Mouse (Mus musculus): Measurements from ENCODE around the gene Ascc2.
"Not testable (repeated sequence)": the region's sequence is repeated elsewhere in the genome, so short reads cannot be mapped to it uniquely, and the experiment has no call there.

Ascc2 gene

DNA sequence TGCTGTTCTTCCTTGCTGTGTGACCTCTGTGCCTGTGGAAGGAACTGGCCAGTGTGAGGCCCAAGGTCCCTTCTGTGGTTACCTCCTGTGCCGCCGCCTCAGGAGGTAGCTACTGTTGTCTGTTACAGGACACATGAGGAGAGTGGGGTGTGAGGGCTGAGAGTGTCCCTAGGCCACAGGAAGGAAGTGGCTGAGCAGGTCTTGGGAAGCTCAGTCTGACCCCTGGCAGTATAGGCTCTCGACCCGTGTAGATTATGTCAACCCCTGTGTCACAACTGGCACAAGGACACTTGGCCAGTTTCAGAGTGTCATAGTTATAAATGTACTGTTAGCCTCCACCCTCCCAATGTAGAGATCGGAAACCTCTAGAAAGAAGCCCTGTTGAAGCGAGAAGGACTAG is 46.0 kb downstream of the Ascc2 start:
- in situ Hi-C loops (cut with MboI, MseI) = no loop called here

DNA sequence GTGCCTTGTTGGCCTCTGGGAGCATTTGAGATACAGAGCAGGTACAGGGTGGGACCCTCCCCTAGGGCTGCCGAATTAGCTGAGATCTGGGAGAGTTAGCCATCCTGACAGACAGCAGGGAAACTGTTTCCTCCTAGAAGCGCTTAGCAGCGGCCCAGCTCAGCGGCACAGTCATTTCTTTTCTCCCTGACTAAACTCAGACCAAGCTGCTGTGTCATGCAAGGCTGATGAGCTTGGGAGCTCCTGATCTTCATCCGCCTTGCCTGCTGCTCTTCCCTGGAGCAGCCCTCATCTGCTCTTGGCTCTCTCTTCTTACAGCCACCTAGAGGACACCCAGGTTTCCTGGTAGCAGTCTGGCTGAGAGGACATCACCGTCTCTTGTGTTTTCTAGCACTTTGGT is 46.6 kb downstream of the Ascc2 start:
- in situ Hi-C loops (cut with MboI, MseI) = no loop called here

DNA sequence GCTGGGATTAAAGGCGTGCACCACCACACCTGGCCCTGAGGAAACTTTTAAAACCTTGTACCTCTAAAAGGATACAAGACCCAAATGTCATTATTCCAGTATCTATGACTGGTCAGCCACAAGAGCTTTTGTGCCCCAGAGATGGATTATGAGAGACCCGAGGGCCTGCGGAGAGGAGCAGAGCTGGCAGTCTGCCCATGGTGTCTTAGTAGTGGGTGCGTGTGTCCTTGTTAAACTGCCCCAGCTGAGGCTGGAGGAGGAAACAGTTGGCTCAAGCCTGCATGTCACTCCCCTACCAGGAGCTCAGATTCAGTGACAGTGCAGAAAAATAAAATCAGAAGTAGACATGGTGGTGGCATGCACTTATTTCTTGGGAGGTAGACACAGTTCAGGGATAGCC is 47.5 kb downstream of the Ascc2 start:
- in situ Hi-C loops (cut with MboI, MseI) = no loop called here

DNA sequence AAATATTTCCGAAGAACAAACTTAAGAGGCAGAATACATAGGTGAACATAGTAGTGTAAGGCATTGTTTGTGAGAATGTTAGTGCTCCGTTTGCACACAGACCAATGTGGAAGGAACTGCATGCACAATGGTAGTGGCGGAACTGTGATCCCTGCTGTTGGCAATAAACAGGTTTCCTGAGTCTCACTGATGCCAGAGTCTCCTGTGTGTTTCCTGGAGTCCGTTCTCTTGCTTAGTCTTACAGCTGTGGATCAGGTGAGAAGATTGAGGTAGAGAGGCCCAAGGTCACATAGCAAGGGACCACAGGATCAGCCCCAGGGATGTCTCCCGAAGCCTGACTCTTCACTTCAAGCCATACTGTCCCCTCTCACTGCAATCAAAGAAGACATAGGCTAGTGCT is 48.0 kb downstream of the Ascc2 start:
- in situ Hi-C loops (cut with MboI, MseI) = no loop called here

DNA sequence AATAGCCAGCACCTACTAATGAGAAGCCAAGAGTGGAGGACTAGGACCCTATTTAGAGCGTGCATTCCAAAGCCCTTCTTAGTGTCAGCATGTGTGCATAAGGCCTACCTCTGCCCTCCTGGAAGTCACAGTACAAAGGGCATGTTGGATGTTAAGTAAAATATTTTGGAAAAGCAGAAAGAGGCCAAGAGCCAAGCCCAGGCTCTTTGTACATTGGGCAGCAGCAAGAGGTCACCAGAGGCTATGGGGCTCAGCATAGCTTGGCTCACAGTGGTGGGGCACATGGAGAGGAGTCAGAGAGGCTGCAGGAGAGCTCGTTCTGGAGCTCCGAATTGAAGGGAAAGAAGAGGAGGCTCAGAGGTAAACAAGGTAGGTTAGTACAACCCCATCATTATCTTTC is 49.5 kb downstream of the Ascc2 start:
- in situ Hi-C loops (cut with MboI, MseI) = no loop called here

DNA sequence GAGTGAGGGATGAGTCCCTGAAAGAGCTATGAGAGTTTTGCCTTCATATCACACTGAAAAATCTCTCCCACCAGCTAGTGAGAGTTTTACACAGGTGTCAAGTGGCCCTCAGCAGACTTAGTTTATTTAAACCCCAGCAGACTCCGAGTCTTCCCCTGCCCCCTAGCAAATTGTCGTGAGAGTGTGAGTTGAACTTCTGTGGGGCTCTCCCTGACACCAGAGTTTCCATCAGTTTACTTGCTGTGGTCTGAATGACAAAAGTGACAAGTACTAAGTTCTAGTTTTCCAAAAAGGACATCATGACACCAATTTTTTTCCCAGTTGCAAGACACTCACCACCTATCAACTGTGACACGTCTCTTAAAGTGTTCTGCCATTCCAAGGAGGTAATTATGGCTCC is 50.3 kb downstream of the Ascc2 start:
- in situ Hi-C loops (cut with MboI, MseI) = no loop called here

DNA sequence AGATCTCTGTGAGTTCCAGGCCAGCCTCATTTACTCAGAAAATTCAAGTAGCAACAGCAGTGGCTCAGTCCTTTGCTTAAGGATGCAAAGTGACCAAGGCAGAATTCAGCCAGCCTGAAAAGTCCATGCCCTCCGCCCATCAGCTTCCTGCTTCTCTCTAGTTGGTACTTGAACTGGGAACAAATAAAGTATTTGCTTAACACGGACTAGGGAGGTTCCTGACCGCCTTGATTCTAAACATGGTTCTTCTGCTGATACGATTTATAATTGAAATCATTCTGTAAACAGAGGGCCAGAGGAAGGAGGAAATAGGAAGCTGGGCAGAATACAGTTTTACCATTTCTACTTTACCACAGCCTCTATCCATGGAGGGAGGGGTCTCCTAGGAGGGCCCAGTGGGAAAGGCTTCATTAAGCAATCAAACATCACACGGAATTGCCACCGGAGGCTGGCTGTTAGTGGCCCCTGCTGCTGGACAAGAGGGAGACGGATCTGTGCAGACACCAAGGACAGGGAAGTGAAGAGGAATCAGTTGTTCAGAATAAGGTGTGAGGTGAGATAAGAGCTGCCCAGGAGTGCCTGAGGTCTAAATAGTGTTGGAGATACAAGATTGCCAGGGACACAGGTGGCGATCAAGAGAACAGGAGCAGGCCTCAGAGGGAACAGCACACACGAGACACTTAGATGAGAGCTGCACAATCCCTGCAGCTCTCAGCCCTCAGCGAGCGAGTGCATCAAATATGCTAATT is 51.3 kb downstream of the Ascc2 start:
- in situ Hi-C loops (cut with MboI, MseI) = no loop called here

DNA sequence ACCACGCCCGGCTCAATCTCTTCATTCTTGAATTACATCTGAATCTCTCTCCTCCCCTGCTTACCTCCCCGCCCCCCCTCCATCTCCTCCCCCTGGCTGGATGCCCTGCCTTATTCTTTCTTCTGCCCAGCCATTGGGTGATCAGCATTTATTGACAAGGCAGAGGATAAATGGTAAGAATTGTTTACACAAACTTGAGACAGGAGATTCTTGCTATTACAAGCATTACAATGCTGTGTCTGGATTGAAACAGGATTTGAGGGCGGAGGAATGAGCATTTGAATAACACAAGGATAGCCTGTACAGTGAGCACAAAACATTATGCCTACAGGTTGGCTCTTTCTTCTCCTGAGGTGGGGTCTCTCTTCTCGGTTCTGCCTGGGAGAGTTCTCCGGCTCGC is 52.8 kb downstream of the Ascc2 start:
- in situ Hi-C loops (cut with MboI, MseI) = no loop called here

DNA sequence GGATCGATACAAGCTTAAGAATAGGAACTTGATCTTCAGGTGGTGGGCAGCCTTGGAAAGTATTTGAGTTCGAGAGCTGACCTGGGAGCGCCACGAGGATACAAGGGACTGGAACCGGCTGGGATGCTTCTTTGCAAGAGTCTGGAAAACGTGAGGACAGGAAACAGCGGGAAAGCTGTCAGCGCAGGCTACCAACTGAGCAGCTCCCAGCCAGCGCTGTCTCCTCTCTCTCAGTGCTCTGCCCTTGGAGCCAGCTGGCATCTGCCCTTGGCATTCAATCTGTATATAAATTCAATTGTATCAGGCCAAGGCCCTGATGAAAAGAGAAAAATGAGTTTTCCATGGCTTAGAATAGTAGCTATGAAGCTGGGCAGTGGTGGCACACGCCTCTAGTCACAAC is 53.7 kb downstream of the Ascc2 start:
- in situ Hi-C loops (cut with MboI, MseI) = no loop called here

DNA sequence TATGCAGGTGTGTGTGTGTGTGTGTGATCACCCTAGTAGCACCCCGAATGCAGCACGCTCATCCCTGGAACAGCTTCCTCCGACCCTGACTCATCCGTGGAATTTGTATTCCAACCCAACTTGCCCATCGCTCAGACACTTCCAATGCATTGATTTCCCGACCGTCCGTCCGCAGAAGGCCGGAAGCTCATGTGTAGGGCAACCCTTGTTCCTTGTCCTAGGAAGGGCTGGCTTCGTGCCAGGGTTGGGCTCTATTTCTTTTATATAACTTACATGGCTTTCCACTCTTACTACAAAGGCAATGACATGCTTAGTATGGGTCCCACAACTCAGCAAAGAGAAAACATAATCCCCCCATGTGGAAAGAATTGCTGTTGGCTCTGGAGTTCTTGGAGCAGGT is 54.6 kb downstream of the Ascc2 start:
- in situ Hi-C loops (cut with MboI, MseI) = no loop called here

DNA sequence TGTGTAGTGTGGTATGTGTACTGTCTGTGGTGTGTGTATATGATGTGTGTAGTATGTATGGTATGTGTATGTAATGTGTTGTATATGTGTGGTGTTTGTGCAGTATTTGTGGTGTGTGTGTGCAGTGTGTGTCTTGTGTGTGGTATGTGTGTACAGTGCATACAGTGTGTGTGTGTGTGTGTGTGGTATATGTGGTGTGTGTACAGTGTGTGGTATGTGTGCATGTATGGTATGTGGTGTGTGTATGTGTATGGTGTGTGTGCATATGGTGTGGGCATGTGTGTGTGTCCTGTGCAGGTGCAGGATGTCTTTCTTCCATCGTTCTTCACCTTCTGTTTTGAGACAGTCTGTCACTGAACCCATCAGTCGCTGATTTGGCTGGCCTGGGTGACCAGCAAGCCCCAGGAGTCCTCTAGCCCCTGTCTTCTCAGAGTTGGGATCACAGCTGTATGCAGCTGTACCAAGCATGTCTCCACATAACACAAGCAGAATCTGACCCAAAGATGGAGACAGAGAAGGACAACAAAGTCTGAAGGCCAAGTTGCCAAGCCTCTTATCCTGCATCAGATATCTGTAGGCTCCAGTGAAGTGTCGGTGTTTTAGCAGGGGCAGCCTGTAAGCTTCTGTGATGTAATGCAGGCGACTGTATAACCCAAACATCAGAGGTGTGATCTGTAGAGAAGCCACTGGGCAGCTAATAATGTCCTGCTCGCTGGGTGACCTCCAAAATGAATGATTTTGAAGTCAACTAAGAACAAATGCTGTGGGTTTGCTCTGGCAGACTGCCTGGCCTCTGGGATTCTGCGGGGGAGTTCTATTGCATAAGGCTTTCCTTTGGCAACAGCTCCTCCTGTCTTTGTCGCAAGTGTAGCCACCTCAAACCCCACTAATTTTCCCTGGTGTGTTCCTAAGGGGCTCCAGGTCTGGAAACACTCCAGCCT is 59.8 kb downstream of the Ascc2 start:
- in situ Hi-C loops (cut with MboI, MseI) = no loop called here

DNA sequence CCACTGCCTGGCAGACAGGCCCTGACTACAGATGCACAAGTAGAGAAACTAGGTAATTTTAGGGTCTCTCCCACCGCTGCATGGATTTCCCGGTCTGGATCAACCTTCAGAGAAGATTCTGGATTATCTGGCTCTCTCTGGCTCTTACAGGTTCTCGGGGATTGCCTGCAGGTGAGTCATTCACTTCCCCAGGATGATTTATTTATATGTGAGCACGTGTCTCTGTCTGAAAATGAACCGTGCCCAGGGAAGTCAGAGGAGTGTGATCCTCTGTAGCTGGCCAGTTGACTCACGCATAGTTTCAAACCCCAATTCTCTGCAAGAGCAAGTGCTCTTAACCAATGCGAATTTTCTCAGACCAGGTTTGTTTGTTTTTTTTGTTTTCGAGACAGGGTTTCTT is 63.2 kb downstream of the Ascc2 start:
- in situ Hi-C loops (cut with MboI, MseI) = no loop called here

DNA sequence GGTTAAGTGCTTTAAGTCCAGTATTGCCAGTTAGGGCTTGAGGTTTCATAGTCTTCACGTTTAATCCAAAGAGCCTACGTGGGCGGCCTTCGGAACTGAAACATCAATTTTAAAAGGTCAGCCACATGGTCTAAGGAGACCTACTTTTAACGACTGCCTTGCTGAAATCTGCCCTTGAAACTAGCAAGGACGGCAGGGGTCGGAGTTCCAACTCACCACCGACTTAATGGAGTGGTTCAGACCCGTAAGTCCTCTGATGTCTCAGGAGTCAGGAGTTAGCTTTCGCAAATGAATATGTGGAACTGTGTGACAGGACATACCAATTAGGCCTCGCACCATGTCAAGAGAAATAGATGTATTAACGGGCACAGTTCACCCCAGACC is 66.1 kb downstream of the Ascc2 start:
- in situ Hi-C loops (cut with MboI, MseI) = no loop called here

DNA sequence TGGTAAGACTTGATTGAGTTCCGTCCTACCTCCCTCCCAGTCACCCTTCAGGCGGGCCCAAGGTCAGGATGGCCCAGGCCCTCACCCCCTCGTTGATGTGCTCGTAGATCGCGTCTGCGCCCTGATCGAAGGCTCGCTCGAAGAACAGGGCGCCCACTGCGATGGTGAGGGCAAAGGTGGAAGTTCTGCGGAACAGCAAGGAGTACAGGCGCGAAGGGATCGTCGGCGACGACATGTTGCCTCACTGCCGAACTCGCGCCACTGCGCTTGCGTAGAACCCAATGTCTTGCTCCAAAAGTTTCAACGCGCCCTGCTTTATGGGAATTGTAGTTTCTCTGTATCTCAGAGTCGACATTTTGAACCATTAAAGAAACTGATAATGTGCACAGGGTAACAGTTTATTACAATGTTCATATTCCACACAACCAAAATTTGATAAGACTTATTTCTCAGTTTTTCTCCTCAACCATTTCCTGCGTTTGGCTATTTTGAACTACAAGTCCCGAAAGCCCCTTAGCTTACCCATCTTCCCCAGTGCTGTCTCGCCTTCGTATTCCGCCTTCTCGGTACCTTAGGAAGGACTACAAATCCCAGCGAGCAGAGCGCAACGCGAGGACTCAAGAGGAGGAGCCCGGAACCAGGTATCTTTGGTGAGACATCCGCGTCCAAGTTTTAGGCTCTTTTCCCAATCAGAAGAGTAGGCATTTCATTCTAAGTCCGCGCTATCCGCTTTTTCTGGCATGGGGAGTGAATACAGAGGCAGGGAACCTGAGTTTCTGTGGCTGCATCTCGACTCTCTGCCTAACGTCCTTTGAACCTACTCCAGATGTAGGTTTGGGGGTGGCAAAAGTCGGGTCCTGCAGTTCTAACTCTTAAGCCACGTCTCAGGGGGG is 66.8 kb downstream of the Ascc2 start, which contains the start of the genes Uqcr10 and Zmat5:
TSS of gene Uqcr10 (minus strand) at position 271 of the 893 bp plus-strand sequence.
TSS of gene Zmat5 (plus strand) at position 607 of the 893 bp plus-strand sequence.
- in situ Hi-C loops (cut with MboI, MseI) = no loop called here

DNA sequence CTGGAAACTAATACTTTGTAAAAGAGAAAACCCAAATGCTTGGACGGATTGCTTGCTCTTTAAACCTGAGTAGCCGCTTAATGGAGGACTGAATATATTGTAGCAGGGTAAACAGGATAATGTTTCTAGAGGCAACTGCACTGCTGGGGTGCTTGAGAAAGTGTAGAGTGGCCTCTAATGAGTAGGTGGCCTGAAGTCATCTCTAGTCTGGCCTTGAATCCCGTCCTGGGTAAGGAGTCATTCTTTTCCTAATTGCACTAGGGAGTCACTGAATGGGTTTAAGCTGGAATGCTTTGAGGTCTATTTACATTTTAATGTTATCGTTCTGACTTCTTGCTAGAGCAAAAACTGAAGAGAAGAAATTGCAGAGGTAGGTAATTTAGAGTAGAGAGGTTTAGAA is 67.6 kb downstream of the Ascc2 start:
- in situ Hi-C loops (cut with MboI, MseI) = no loop called here

DNA sequence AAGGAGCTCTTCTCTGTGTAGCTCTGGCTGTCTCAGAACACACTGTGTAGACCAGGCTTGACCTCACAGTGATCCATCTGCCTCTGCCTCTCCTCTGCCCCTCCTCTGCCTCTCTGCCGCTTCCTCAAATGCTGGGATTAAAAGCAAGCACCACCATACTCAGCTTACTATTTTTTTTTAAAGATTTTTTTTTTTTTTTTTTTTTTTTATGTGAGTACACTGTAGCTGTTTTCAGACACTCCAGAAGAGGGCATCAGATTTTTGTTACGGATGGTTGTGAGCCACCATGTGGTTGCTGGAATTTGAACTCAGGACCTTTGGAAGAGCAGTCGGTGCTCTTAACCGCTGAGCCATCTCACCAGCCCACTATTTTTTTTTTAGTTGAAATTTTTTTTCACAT is 72.6 kb downstream of the Ascc2 start:
- in situ Hi-C loops (cut with MboI, MseI) = not testable (repeated sequence)

DNA sequence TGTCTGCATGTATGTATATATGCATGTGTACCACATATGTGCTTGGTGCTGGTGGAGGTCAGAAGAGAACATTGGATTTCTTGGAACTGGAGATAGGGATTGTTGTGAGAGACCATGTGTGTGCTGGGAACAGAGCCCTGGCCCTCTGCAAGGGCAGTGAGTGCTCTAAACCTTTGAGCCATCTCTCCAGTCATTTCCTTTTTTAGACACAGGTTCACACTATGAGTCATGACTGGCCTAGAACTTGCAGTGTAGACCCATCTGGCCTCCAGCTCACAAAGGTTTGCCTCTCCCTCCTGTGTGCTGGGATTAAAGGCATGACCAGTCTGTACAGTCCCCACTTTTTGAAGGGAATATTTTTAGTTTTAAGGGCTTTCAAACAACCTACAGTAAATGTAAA is 75.3 kb downstream of the Ascc2 start:
- in situ Hi-C loops (cut with MboI, MseI) = no loop called here

DNA sequence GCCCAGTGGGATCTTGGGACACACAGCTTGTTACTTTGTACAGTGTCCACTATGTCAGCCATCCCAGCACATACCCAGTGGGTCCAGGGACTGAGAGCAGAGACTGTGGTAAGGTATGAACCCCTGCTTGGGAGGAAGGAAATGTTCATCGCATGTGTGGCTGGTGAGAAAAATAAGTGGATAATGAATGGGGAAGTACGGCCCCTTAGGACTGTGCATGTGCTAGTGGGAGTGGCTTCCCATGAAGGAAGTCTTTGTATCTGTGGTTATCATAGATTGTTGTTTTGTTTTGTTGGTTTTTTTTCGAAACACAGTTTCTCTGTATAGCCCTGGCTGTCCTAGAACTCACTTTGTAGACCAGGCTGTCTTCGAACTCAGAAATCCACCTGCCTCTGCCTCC is 77.2 kb downstream of the Ascc2 start:
- in situ Hi-C loops (cut with MboI, MseI) = no loop called here

DNA sequence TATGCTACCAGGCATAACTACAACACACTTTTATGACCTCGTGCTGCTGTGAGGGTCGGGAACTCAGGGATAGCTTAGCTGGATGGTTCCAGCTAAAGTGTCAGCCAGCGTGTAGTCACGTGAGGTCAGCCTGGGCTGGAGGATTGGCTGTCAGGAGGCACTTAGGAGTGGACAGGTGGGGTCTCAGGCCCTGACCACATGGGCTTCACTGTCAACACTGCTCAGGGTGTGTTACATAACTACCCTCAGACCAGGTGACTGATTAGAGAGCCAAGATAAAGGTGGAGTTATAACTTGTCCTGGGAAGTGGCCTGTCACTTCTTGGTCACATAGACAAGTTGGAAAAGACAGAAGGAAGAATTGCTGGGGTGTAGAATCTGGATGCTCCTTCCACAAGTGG is 78.0 kb downstream of the Ascc2 start:
- in situ Hi-C loops (cut with MboI, MseI) = no loop called here

DNA sequence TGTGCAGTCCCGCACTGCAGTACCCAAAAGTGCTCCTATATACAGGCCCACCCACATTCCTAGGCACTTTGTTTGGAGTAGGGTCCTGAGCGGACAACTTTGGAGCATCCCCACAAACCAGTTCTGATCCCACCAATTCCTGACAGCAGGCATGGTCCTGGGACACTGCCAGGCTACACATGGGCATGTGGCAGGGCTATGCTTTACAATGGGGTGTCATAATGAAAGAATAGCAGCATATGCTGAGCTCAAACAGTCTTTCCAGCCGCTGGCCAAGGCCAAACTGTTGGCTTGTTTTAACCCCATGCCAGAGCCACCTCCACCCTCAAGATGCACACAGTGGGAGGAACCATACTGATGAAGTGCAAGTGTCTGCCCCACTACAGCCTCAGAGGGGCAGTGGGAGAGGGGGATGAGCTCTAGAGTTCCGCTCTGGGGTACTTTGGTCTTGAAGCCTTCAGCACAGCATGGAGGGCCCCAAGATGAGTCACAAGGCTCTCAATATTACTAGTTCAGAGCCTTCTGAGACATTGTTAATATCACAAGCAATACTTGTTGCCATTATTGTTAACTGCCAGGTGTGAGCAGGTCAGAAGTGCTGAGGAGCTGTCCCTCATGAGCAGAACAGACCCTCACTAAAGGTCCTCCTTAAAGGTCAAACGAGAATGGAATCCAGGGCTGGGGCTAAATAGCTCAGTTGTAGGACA is 79.1 kb downstream of the Ascc2 start:
- in situ Hi-C loops (cut with MboI, MseI) = no loop called here

DNA sequence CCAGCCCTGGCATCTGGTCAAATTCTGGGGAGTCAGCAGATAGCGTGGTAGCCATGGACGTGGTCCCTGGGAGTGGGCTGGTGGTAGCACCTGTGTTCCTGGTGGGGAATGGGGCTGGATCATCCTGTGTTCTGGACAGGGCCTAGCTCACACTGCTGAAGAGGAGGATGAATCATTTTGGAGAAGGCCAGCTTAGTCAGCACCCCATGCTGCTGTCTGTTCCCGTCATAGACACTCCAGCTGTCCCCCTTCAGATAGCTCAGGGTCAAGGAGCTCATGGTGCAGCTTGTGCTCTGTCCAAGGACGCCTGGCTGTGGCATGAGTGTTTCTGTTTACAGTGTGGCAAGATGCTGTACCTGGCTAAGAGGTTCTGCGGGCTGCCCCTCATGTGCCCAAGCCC is 81.0 kb downstream of the Ascc2 start:
- in situ Hi-C loops (cut with MboI, MseI) = no loop called here

Data from T-helper 17 cell (primary cell).